28 mouse cellular contexts compared by ENCODE assay signal in genomic region chr15:67795578-67795977, GRCm38 (mm10).
"Had no signal": no experiment of that assay in that cellular context is flagged by ENCODE, and none has a peak within 500 bp of the region (broad histone marks: within the 10 kb centered on the region; RNA-seq: fewer than 3 reads in every experiment).

No protein-coding gene starts in this region.

- H3K4me1 ChIP-seq: embryonic facial prominence, embryonic 10.5 days; embryonic facial prominence, embryonic 12.5 days; embryonic facial prominence, embryonic 13.5 days; embryonic facial prominence, embryonic 15.5 days; forebrain, embryonic 10.5 days; forebrain, embryonic 12.5 days; forebrain, embryonic 13.5 days; forebrain, embryonic 15.5 days had no signal

- H3K9ac ChIP-seq: embryonic facial prominence, embryonic 12.5 days; embryonic facial prominence, embryonic 13.5 days; embryonic facial prominence, embryonic 15.5 days; forebrain, embryonic 12.5 days; forebrain, embryonic 13.5 days; forebrain, embryonic 15.5 days; forebrain, postnatal 0 days had no signal

- H3K4me3 ChIP-seq: embryonic facial prominence, embryonic 10.5 days; embryonic facial prominence, embryonic 12.5 days; embryonic facial prominence, embryonic 13.5 days; embryonic facial prominence, embryonic 15.5 days; erythroblast, embryonic 14.5 days; forebrain, embryonic 10.5 days; forebrain, embryonic 12.5 days; forebrain, embryonic 13.5 days; forebrain, embryonic 15.5 days; gastrocnemius, adult 2 months; heart, adult 2 months had no signal

- H3K36me3 ChIP-seq: embryonic facial prominence, embryonic 10.5 days; embryonic facial prominence, embryonic 12.5 days; embryonic facial prominence, embryonic 13.5 days; embryonic facial prominence, embryonic 15.5 days; forebrain, embryonic 10.5 days; forebrain, embryonic 12.5 days; forebrain, embryonic 15.5 days had no signal

- H3K9me3 ChIP-seq: embryonic facial prominence, embryonic 10.5 days; embryonic facial prominence, embryonic 12.5 days; embryonic facial prominence, embryonic 13.5 days; embryonic facial prominence, embryonic 15.5 days; forebrain, embryonic 10.5 days; forebrain, embryonic 12.5 days; forebrain, embryonic 13.5 days; forebrain, embryonic 15.5 days had no signal

- H3K27ac ChIP-seq: embryonic facial prominence, embryonic 10.5 days; embryonic facial prominence, embryonic 12.5 days; embryonic facial prominence, embryonic 13.5 days; embryonic facial prominence, embryonic 15.5 days; forebrain, embryonic 10.5 days; forebrain, embryonic 12.5 days; forebrain, embryonic 13.5 days; forebrain, embryonic 15.5 days; gastrocnemius, adult 2 months; heart, adult 2 months had no signal

- H3K4me2 ChIP-seq: embryonic facial prominence, embryonic 12.5 days; embryonic facial prominence, embryonic 13.5 days; embryonic facial prominence, embryonic 15.5 days; forebrain, embryonic 12.5 days; forebrain, embryonic 13.5 days; forebrain, embryonic 15.5 days had no signal

- ATAC-seq: forebrain, embryonic 13.5 days; forebrain, embryonic 14.5 days; forebrain, embryonic 15.5 days; forebrain, embryonic 16.5 days; forebrain, postnatal 0 days had no signal

- DNase-seq: cerebellum, adult 8-10 months; cerebellum, adult 9-10 months; cerebellum, adult 9-11 months; cerebellum, postnatal 10 days; cerebellum, postnatal 14 days; cerebellum, postnatal 25 days; cerebellum, postnatal 36 days; embryo, embryonic 11 days; forebrain, postnatal 0 days; gastrocnemius, adult 2 months; gastrocnemius, postnatal 10 days; gastrocnemius, postnatal 14 days; gastrocnemius, postnatal 25 days; gastrocnemius, postnatal 36 days; heart, adult 11 months; heart, adult 18-20 months; heart, adult 2 months had no signal

- H3K27me3 ChIP-seq: embryonic facial prominence, embryonic 12.5 days; embryonic facial prominence, embryonic 13.5 days; embryonic facial prominence, embryonic 15.5 days; forebrain, embryonic 12.5 days; forebrain, embryonic 13.5 days; forebrain, embryonic 15.5 days had no signal
